Comparison of ENCODE assay signal across 9 mouse cellular contexts in genomic region chr2:71581488-71581887, GRCm38 (mm10). TPM values are rescaled to one million over a fixed set of nuclear protein-coding genes. Genes with fewer than 3 reads are reported as not detected.
A peak's percentile ranks its signal among the peaks of the same experiment; 100 is the strongest.
DNase-seq lines count a peak whose midpoint lies in the region; ATAC-seq lines count a peak whose summit lies in the region.
"Had no signal": no experiment of that assay in that cellular context is flagged by ENCODE, and none has a peak within 500 bp of the region (broad histone marks: within the 10 kb centered on the region; RNA-seq: fewer than 3 reads in every experiment).

No protein-coding gene starts in this region.

- no peak for DNase-seq in kidney, adult 8-10 months
- DNase-seq in embryonic facial prominence, embryonic 14.5 days (ENCODE audit: low spot score), result no peak
- DNase-seq in limb, embryonic 10.5 days (ENCODE audit: low spot score), result no peak
- DNase-seq in embryo, embryonic 10 days (ENCODE audit: low spot score), result no peak
- no peak for DNase-seq in gastrocnemius, postnatal 36 days
- no peak for DNase-seq in Muller cell, postnatal 12 days (ENCODE audit: inconsistent ontology term)

- peak overlapping the region; percentile 96 for H3K4me2 ChIP-seq in kidney, embryonic 15.5 days
- peak overlapping the region; percentile 87 for H3K4me2 ChIP-seq in embryonic facial prominence, embryonic 14.5 days (ENCODE audit: low read depth, low read length)
- peak overlapping the region; percentile 79 for H3K4me2 ChIP-seq in neural tube, embryonic 12.5 days (replicated peaks)

- intact Hi-C loops in gastrocnemius, postnatal 36 days (cut with DNase I), result loop anchor here (5.0 kb wide), 1 partner anchor 231 kb away; no protein-coding TSS in a partner anchor

- peak overlapping the region; percentile 59 for H3K4me3 ChIP-seq in kidney, embryonic 15.5 days (replicated peaks)
- H3K4me3 ChIP-seq in embryonic facial prominence, embryonic 14.5 days (ENCODE audit: low read depth, low read length), result peak overlapping the region; percentile 58
- H3K4me3 ChIP-seq in limb, embryonic 10.5 days, result peak overlapping the region; percentile 59
- H3K4me3 ChIP-seq in neural tube, embryonic 12.5 days, result peak overlapping the region; percentile 51

- peaks cover 10% of the 10 kb centered on the region; the same call in 1 of the 2 replicates for H3K4me1 ChIP-seq in kidney, embryonic 15.5 days
- H3K4me1 ChIP-seq in embryonic facial prominence, embryonic 14.5 days (ENCODE audit: control insufficient read depth, insufficient read depth, low read length), result no peaks in the 10 kb centered on the region
- peaks cover 3% of the 10 kb centered on the region for H3K4me1 ChIP-seq in limb, embryonic 10.5 days
- no peaks in the 10 kb centered on the region for H3K4me1 ChIP-seq in neural tube, embryonic 12.5 days

- no peak overlapping the region for H3K9ac ChIP-seq in kidney, embryonic 15.5 days
- peak overlapping the region; percentile 63 for H3K9ac ChIP-seq in embryonic facial prominence, embryonic 14.5 days (ENCODE audit: low read depth, low read length)
- H3K9ac ChIP-seq in neural tube, embryonic 12.5 days, result no peak overlapping the region; the same call in 1 of the 2 replicates

- no peak overlapping the region for H3K27ac ChIP-seq in kidney, embryonic 15.5 days
- H3K27ac ChIP-seq in embryonic facial prominence, embryonic 14.5 days (replicated peaks; ENCODE audit: low read depth, low read length), result no peak overlapping the region
- H3K27ac ChIP-seq in limb, embryonic 10.5 days, result no peak overlapping the region
- H3K27ac ChIP-seq in neural tube, embryonic 12.5 days, result no peak overlapping the region

- H3K27me3 ChIP-seq in kidney, embryonic 15.5 days, result peaks cover 17% of the 10 kb centered on the region
- H3K27me3 ChIP-seq in embryonic facial prominence, embryonic 14.5 days (replicated peaks; ENCODE audit: control insufficient read depth, insufficient read depth, low read length), result 0 out of 2 replicates have a peak, but pooled peaks cover 4% of the 10 kb centered on the region
- H3K27me3 ChIP-seq in limb, embryonic 10.5 days (ENCODE audit: low read depth, poor library complexity, severe bottlenecking), result peaks cover 19% of the 10 kb centered on the region
- 0 out of 2 replicates have a peak, but pooled peaks cover 4% of the 10 kb centered on the region for H3K27me3 ChIP-seq in neural tube, embryonic 12.5 days (replicated peaks)

- ATAC-seq in kidney, embryonic 15.5 days (replicated peaks; ENCODE audit: low FRiP score), result no peak
- ATAC-seq in embryonic facial prominence, embryonic 14.5 days (ENCODE audit: low read depth), result no peak
- ATAC-seq in neural tube, embryonic 12.5 days (ENCODE audit: low FRiP score, low read depth), result no peak

- 65% methylated on average over 5 of the region's 5 CpGs for WGBS in kidney, embryonic 15.5 days
- 56% methylated on average over 5 of the region's 5 CpGs for WGBS in embryonic facial prominence, embryonic 14.5 days
- 60% methylated on average over 5 of the region's 5 CpGs for WGBS in limb, embryonic 10.5 days
- 63% methylated on average over 5 of the region's 5 CpGs for WGBS in neural tube, embryonic 12.5 days

- H3K36me3 ChIP-seq in kidney, embryonic 15.5 days, result no peaks in the 10 kb centered on the region
- H3K36me3 ChIP-seq in embryonic facial prominence, embryonic 14.5 days (ENCODE audit: control insufficient read depth, insufficient read depth, low read length), result no peaks in the 10 kb centered on the region
- no peaks in the 10 kb centered on the region for H3K36me3 ChIP-seq in limb, embryonic 10.5 days
- no peaks in the 10 kb centered on the region for H3K36me3 ChIP-seq in neural tube, embryonic 12.5 days

- H3K9me3 ChIP-seq in kidney, embryonic 15.5 days (replicated peaks), result 0 out of 2 replicates have a peak, but pooled peaks cover 4% of the 10 kb centered on the region
- H3K9me3 ChIP-seq in embryonic facial prominence, embryonic 14.5 days (ENCODE audit: control insufficient read depth, low read length), result 0 out of 2 replicates have a peak, but pooled peaks cover 5% of the 10 kb centered on the region
- H3K9me3 ChIP-seq in limb, embryonic 10.5 days (replicated peaks), result no peaks in the 10 kb centered on the region
- H3K9me3 ChIP-seq in neural tube, embryonic 12.5 days, result no peaks in the 10 kb centered on the region

RNA-seq across cellular contexts. Expression of gene Dlx2, which starts 34.9 kb away (rescaled TPM):
- 0.16 and 0.17 TPM in 2 replicates for polyA plus RNA-seq in kidney, embryonic 15.5 days (2015; fragmentation: Nextera tagmentation; extraction: Ambion mirVana)
- polyA plus RNA-seq in embryonic facial prominence, embryonic 14.5 days (2014; fragmentation: Nextera tagmentation; extraction: Ambion mirVana), result 5.5 and 5.7 TPM in 2 replicates
- 4.9 and 7.2 TPM in 2 replicates for polyA plus RNA-seq in limb, embryonic 10.5 days (2016; fragmentation: Nextera tagmentation; extraction: Ambion mirVana)
- polyA plus RNA-seq in neural tube, embryonic 12.5 days (2016; fragmentation: Nextera tagmentation; extraction: Ambion mirVana), result 1.4 and 1.6 TPM in 2 replicates
- not detected for total RNA-seq in gastrocnemius, postnatal 36 days (2021)
- total RNA-seq: megakaryocyte progenitor cell, adult 5-6 weeks had no signal

RNA-seq across cellular contexts. Expression of gene Dlx1, which starts 53.6 kb away (rescaled TPM):
- polyA plus RNA-seq in kidney, embryonic 15.5 days (2015; fragmentation: Nextera tagmentation; extraction: Ambion mirVana), result 0.18 and 0.27 TPM in 2 replicates
- 13.1 and 15.2 TPM in 2 replicates for polyA plus RNA-seq in embryonic facial prominence, embryonic 14.5 days (2014; fragmentation: Nextera tagmentation; extraction: Ambion mirVana)
- polyA plus RNA-seq in limb, embryonic 10.5 days (2016; fragmentation: Nextera tagmentation; extraction: Ambion mirVana), result 5.7 and 9.0 TPM in 2 replicates
- polyA plus RNA-seq in neural tube, embryonic 12.5 days (2016; fragmentation: Nextera tagmentation; extraction: Ambion mirVana), result 1.2 and 1.6 TPM in 2 replicates
- not detected for total RNA-seq in gastrocnemius, postnatal 36 days (2021)
- total RNA-seq: megakaryocyte progenitor cell, adult 5-6 weeks had no signal
